Mouse (Mus musculus): ENCODE data around the gene H2al1m. TPM values are rescaled to one million over a fixed set of nuclear protein-coding genes. Genes with fewer than 3 reads are reported as not detected.
A peak's percentile ranks its signal among the peaks of the same experiment; 100 is the strongest.
"Not testable (repeated sequence)": the region's sequence is repeated elsewhere in the genome, so short reads cannot be mapped to it uniquely, and the experiment has no call there.

Gene H2al1m
- polyA plus RNA-seq (2012; ENCODE audit: insufficient read depth, insufficient read length, missing spikeins) = not detected in 2 replicates

GRCm38 (mm10) chrX:9283464-9283863 is at the start of gene H2al1m:
Gene H2al1m (plus strand): TSS chrX:9283764.
- H3K4me1 ChIP-seq (ENCODE audit: control insufficient read depth, insufficient read depth, insufficient read length, low read length); H3K27ac ChIP-seq (replicated peaks; ENCODE audit: low read depth, low read length); H3K4me3 ChIP-seq (ENCODE audit: insufficient read depth, low read depth, low read length): not testable (repeated sequence)

GRCm38 (mm10) chrX:9240737-9241591 is 42.6 kb upstream of the H2al1m start:
- Histone ChIP-seq H3K4me3 (ENCODE audit: insufficient read depth, low read depth, low read length) (no peak overlapping the region), H3K27ac (replicated peaks; ENCODE audit: low read depth, low read length) (no peak overlapping the region), H3K4me1 (ENCODE audit: control insufficient read depth, insufficient read depth, insufficient read length, low read length) (no peaks in the 10 kb centered on the region)

DNA sequence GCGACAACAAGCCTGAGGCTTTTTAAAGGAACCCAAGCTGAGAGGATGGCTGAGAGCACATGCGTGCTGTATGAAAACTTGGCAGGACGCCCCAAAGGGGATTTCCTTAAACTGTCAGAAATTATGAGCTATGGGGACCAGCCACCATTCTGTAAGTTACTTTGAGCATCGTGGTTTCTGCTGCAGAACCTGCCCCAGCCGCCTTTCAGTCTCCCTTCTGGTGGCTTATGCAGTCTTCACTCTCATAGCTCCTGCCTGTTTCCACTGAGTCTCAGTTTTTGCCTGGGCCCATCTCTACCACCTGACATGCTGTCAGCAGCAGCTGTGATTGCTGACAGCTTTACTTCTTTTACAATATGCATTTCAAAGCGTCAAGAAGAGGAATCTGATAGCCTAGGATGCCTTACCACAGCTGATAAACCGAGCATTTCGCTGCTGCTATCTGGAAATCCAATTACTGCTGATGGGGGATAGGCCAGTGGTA is 40.1 kb upstream of the H2al1m start:
- H3K4me1 ChIP-seq (ENCODE audit: control insufficient read depth, insufficient read depth, insufficient read length, low read length) = no peaks in the 10 kb centered on the region
- no peak overlapping the region for H3K4me3 ChIP-seq (ENCODE audit: insufficient read depth, low read depth, low read length)
- H3K27ac ChIP-seq (replicated peaks; ENCODE audit: low read depth, low read length) = no peak overlapping the region

DNA sequence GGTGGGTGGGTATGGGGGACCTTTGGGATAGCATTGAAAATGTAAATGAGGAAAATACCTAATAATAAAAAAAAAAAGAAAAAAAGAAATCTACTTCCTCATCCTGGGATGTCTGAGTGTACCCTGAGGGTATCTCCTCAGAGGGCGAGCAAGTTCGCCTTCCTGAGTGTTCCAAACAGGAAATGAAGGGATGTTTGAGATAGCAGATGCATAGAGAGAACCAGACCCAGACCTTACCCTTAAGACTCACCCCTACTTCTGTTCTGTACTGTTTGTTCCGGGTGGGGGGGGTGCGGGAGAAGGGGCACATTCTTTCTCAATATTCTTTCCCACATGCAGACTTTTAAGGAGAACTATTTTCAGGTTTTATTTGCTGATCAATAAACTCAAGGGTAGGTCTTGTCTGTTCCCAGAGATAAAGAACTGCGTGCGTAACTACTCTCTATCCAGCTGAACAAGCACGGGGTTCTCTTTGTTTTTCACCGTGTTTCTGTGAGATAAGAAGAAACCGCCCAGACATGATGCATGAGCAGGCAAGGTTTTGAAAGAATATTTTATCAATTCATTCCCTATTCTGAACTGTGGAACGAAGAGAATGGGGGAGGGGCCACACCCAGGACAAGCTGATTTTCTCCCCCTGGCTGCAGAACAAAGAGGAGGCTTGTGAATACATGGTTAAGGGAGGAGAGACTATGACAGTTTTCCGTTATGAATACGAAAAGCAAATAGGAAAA is 38.8 kb upstream of the H2al1m start:
- H3K27ac ChIP-seq (replicated peaks; ENCODE audit: low read depth, low read length) = no peak overlapping the region
- H3K4me1 ChIP-seq (ENCODE audit: control insufficient read depth, insufficient read depth, insufficient read length, low read length) = no peaks in the 10 kb centered on the region
- no peak overlapping the region for H3K4me3 ChIP-seq (ENCODE audit: insufficient read depth, low read depth, low read length)

GRCm38 (mm10) chrX:9248911-9249310 is 34.7 kb upstream of the H2al1m start:
- Histone ChIP-seq H3K4me1 (ENCODE audit: control insufficient read depth, insufficient read depth, insufficient read length, low read length) (no peaks in the 10 kb centered on the region), H3K27ac (replicated peaks; ENCODE audit: low read depth, low read length) (no peak overlapping the region), H3K4me3 (ENCODE audit: insufficient read depth, low read depth, low read length) (no peak overlapping the region)

DNA sequence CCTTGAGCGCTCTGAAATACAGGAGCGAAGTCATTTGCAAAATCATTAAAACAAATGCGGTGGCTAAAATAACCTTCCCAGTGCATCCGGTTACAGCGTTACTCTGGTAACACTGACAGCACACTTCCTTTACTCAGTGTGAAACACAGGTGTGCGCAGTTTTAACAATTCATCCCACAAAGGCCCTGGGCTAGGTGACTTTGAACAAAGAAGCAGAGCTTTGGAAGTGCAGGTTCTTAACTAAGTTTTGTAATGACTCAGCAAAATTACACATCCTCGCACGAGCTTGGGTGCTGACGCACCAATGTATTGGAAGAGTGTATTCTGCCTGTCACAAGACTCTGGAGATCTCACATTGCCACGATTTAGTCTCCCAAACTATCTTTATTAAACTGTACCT is 29.6 kb upstream of the H2al1m start:
- Histone ChIP-seq H3K4me3 (ENCODE audit: insufficient read depth, low read depth, low read length) (no peak overlapping the region), H3K4me1 (ENCODE audit: control insufficient read depth, insufficient read depth, insufficient read length, low read length) (no peaks in the 10 kb centered on the region), H3K27ac (replicated peaks; ENCODE audit: low read depth, low read length) (no peak overlapping the region)

- no peak overlapping the region for H3K4me3 ChIP-seq (ENCODE audit: insufficient read depth, low read depth, low read length)
- H3K4me1 ChIP-seq (ENCODE audit: control insufficient read depth, insufficient read depth, insufficient read length, low read length) = no peaks in the 10 kb centered on the region
- no peak overlapping the region for H3K27ac ChIP-seq (replicated peaks; ENCODE audit: low read depth, low read length)
Measured at GRCm38 (mm10) chrX:9254901-9255300, 28.7 kb upstream of the H2al1m start.

DNA sequence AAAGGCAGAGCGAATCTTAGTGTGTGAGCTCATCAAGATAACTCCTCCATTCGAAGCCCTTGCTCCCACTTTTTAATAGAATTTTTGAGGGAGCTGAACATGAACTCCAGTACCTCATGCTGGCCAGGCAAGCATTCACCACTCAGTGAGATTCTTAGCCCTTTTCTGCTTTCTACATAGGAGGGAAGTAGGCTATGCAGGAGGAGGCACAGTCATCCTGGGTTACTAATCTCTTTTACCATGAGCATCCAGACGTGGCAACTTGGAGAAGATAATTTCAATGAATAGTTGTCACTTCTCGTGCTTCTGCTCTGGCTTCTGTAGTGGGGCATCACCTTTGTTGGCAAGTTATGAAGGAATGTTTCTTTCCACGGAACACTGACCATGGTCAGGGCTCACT is 26.8 kb upstream of the H2al1m start, which contains the start of gene Gm14862:
Gene Gm14862 (minus strand): TSS at position 134 of the 400 bp plus-strand sequence.
- H3K4me3 ChIP-seq (ENCODE audit: insufficient read depth, low read depth, low read length) = no peak within 1 kb of the TSS
- H3K27ac ChIP-seq (replicated peaks; ENCODE audit: low read depth, low read length) = no peak within 1 kb of the TSS
- no peaks in the 10 kb centered on the region for H3K4me1 ChIP-seq (ENCODE audit: control insufficient read depth, insufficient read depth, insufficient read length, low read length)

GRCm38 (mm10) chrX:9257831-9258230 is 25.7 kb upstream of the H2al1m start:
- Histone ChIP-seq H3K4me3 (ENCODE audit: insufficient read depth, low read depth, low read length) (no peak overlapping the region), H3K27ac (replicated peaks; ENCODE audit: low read depth, low read length) (no peak overlapping the region), H3K4me1 (ENCODE audit: control insufficient read depth, insufficient read depth, insufficient read length, low read length) (no peaks in the 10 kb centered on the region)

DNA sequence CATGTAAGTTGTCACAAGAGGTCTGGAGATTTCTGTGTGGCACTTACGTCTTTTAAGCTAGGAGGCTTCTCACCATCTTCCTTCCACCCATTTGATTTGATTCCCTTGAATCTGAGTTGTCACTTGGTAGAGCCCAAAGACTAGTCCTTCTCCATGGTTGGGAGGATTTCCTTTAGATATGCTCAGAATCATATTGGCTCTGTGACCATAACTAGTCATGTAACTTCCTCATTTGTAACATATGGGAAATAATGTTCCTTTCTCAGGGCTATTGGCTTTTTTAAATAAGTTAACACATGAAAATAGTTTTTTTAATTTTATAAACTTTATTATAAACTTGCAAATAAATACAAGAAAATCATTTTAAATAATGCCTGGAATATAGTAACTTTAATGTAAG is 24.3 kb upstream of the H2al1m start:
- H3K4me1 ChIP-seq (ENCODE audit: control insufficient read depth, insufficient read depth, insufficient read length, low read length) = no peaks in the 10 kb centered on the region
- H3K4me3 ChIP-seq (ENCODE audit: insufficient read depth, low read depth, low read length) = no peak overlapping the region
- H3K27ac ChIP-seq (replicated peaks; ENCODE audit: low read depth, low read length) = no peak overlapping the region

GRCm38 (mm10) chrX:9271112-9271511 is 12.5 kb upstream of the H2al1m start:
- Histone ChIP-seq H3K4me1 (ENCODE audit: control insufficient read depth, insufficient read depth, insufficient read length, low read length) (no peaks in the 10 kb centered on the region), H3K4me3 (ENCODE audit: insufficient read depth, low read depth, low read length) (no peak overlapping the region), H3K27ac (replicated peaks; ENCODE audit: low read depth, low read length) (no peak overlapping the region)

DNA sequence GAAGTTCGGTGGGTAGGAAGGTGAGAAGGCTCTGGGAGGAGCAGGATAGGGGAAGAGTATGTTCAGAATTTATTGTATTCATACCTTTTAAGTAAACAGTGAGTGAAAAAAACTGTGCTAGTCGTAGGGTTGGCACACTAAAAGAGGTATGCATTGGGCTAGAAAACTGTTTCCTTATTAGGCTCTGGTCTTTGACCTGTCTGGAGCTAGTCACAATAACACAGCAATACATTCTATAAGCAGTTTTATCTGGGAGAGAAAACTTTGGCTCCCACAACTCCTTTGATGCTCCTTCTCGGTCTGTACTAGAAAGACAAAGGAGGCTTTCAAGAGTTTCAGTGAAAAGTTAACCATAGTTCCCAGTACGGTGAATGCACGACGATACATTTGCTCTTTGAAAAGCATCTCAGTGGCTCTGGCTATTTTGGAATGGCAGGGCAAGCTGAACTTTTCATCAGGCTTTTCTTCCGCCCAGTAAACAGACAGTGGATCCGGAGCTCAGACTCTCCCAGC is 11.6 kb upstream of the H2al1m start:
- Histone ChIP-seq H3K4me3 (ENCODE audit: insufficient read depth, low read depth, low read length) (peak overlapping the region; percentile 73), H3K4me1 (ENCODE audit: control insufficient read depth, insufficient read depth, insufficient read length, low read length) (no peaks in the 10 kb centered on the region), H3K27ac (replicated peaks; ENCODE audit: low read depth, low read length) (peak overlapping the region; percentile 16)

DNA sequence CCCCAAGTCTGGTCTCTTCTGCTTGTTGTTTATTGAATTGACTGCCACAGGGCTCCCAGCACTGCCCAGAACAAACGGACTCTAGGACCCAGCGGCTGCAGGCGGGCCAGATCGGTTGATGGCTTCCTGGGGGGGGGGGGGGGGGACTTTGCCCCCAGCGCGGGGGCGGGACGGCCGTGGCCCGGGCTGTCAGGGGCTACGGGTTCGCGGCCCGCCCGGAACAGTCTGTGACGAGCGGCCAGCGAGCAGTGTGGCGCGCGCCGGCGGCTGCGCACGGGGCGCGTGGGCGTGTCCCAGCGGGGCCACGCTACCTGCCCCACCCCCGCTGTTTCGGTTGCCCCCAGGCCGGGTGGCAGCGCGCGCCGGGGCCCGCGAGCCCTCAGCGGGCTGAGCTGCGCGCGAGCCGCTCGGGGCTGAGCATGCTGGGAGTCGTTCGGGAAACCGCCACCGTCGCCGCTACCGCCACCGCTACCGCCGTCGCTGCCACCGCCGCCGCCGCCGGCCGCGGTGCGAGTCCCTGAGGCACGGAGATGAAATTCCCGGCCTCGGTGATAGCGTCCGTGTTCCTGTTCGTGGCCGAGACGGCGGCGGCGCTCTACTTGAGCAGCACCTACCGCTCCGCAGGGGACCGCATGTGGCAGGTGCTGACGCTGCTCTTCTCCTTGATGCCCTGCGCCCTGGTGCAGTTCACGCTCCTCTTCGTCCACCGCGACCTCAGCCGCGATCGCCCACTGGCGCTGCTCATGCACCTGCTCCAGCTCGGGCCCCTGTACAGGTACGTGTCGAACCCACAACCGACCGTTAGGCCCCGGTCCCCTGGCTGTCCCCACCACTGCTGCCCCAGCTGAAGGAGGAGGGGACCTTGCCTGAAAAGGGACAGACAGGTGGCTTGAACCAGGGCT is 10.9 kb upstream of the H2al1m start, which contains the start of gene Xk:
Gene Xk (plus strand): TSS at position 297 of the 902 bp plus-strand sequence.
- Histone ChIP-seq H3K4me3 (ENCODE audit: insufficient read depth, low read depth, low read length) (peak within 1 kb of the TSS; percentile 73), H3K27ac (replicated peaks; ENCODE audit: low read depth, low read length) (peak within 1 kb of the TSS; percentile 16), H3K4me1 (ENCODE audit: control insufficient read depth, insufficient read depth, insufficient read length, low read length) (no peaks in the 10 kb centered on the region)

DNA sequence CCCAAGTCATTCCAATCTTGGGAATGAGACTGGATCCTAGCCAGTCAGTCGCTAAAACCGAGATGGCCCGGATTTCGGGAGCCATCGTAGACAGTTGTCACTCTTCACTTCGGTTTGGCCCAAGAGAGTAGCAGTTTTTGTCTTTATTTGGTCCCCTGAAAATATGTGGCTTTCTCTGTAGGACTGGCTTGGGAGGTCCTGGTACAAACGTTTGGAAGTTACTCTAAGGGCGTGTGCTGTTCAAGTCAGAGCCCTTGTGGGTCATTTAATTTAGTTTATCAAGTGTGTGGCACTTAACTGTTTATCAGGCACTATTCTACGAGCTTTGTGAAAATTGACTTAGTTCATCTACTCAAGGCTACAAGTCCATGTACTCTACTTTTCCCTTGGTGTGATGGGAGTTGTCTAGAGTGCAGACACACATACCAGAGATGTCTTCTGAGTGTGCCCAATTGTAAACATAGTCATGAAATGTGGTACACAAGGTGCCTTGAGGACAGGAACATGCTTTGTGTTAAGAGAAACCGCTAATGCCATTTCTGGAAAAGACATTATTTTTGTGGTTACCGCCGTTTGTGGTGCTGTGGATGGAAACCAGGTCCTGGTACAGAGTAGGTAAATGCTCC is 10.1 kb upstream of the H2al1m start:
- Histone ChIP-seq H3K4me3 (ENCODE audit: insufficient read depth, low read depth, low read length) (peak overlapping the region; percentile 73), H3K4me1 (ENCODE audit: control insufficient read depth, insufficient read depth, insufficient read length, low read length) (no peaks in the 10 kb centered on the region), H3K27ac (replicated peaks; ENCODE audit: low read depth, low read length) (no peak overlapping the region)

All from brown adipose tissue, adult 24 weeks (tissue).